Mouse (Mus musculus) C2C12 (cell line): Measurements from ENCODE around the gene Ift140. TPM values are rescaled to one million over a fixed set of nuclear protein-coding genes. Genes with fewer than 3 reads are reported as not detected.

Source experiments
- H3K27me3 ChIP-seq: one replicate; pipeline ENCODE4 v1.6.1; 2011; ENCODE audit not compliant: control insufficient read depth, insufficient read depth, insufficient read length
- H3K36me3 ChIP-seq: one replicate; pipeline ENCODE4 v1.6.1; 2011; ENCODE audit not compliant: control insufficient read depth, insufficient read depth
- H3K4me3 ChIP-seq: one replicate; pipeline ENCODE4 v1.5.1; 2011; ENCODE audit warnings: mild to moderate bottlenecking, control low read depth; ENCODE audit not compliant: poor library complexity, insufficient read depth, severe bottlenecking
- H3K79me2 ChIP-seq: one replicate; pipeline ENCODE4 v1.6.1; 2011; ENCODE audit not compliant: control insufficient read depth, insufficient read depth
- H3K79me3 ChIP-seq: one replicate; pipeline ENCODE4 v1.6.1; 2011; ENCODE audit warnings: low read depth, control low read depth
- H3ac ChIP-seq: one replicate; pipeline ENCODE3; 2011; ENCODE audit warnings: low read depth; ENCODE audit not compliant: control insufficient read depth, insufficient read length
- CEBPB ChIP-seq: IDR thresholded peaks from one replicate; pipeline ENCODE4 v1.6.1; 2011; ENCODE audit warnings: low read depth, mild to moderate bottlenecking, control low read depth, moderate library complexity
- CTCF ChIP-seq: IDR thresholded peaks from one replicate; pipeline ENCODE4 v1.5.1; 2011; ENCODE audit not compliant: control insufficient read depth, insufficient read depth, insufficient read length
- FOSL1 ChIP-seq: IDR thresholded peaks from one replicate; pipeline ENCODE4 v1.8.0; 2011; ENCODE audit warnings: mild to moderate bottlenecking, low read length; ENCODE audit not compliant: poor library complexity, insufficient read depth, severe bottlenecking
- MAX ChIP-seq: IDR thresholded peaks from one replicate; pipeline ENCODE4 v1.6.1; 2011; ENCODE audit warnings: mild to moderate bottlenecking, control low read depth
- MYOD1 ChIP-seq: IDR thresholded peaks from one replicate; pipeline ENCODE4 v1.6.1; 2011; ENCODE audit warnings: low read depth; ENCODE audit not compliant: control insufficient read depth, insufficient read length
- MYOG ChIP-seq: IDR thresholded peaks from one replicate; pipeline ENCODE4 v1.6.1; 2011; ENCODE audit not compliant: control insufficient read depth, insufficient read length; ENCODE audit errors: extremely low read depth
- USF1 ChIP-seq: IDR thresholded peaks from one replicate; pipeline ENCODE4 v1.6.1; 2011; ENCODE audit warnings: low read depth, mild to moderate bottlenecking, control low read depth, moderate library complexity
- polyA plus RNA-seq: library from polyadenylated mRNA; unstranded; fragments of >200 nt; fragmentation: generic; extraction: Trizol; gene quantifications from one replicate; pipeline ENCODE4 v1.2.1, GENCODE M21; 2012; ENCODE audit warnings: missing spikeins

Ift140 gene
- polyA plus RNA-seq, 1 experiment = 7.5 TPM

GRCm38 (mm10) chr17:25077771-25078372 lies 62.0 kb downstream of the Ift140 start:
- H3K79me2 ChIP-seq = no peaks in the 10 kb centered on the region
- TF ChIP-seq CEBPB (no peak), USF1 (no peak), MAX (no peak), FOSL1 (no peak), CTCF (no peak), MYOG (no peak)
- no peaks in the 10 kb centered on the region for H3K27me3 ChIP-seq
- H3K36me3 ChIP-seq = no peaks in the 10 kb centered on the region
- H3ac ChIP-seq = no peak overlapping the region
- H3K4me3 ChIP-seq = no peak overlapping the region
- no peaks in the 10 kb centered on the region for H3K79me3 ChIP-seq

DNA sequence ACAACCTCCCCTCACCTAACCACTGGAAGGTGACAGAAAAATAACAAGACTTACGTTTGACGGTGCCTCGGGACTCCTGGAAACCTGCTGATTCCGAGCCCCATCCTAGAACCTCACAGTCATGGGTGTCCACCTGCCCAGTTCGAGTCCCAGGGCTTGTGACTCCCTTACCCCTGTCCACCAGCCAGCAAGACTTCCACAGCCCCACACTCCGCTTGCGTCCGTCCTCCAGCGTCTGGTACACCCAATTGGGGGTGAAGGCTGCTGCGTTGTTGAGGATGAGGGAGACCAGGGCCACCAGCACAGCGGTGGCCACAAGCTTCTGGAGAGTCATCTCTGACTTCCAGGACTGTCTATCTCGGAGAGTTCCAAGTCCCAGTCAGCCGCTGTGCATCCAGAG lies 64.3 kb downstream of the Ift140 start:
- Histone ChIP-seq H3ac (no peak overlapping the region), H3K4me3 (no peak overlapping the region), H3K27me3 (no peaks in the 10 kb centered on the region), H3K79me2 (no peaks in the 10 kb centered on the region), H3K36me3 (no peaks in the 10 kb centered on the region), H3K79me3 (no peaks in the 10 kb centered on the region)
- TF ChIP-seq CEBPB (no peak), USF1 (no peak), MYOD1 (no peak), FOSL1 (no peak), CTCF (no peak), MAX (no peak)

GRCm38 (mm10) chr17:25080960-25081381 lies 65.1 kb downstream of the Ift140 start:
- H3K79me3 ChIP-seq = no peaks in the 10 kb centered on the region
- H3K36me3 ChIP-seq = no peaks in the 10 kb centered on the region
- H3K79me2 ChIP-seq = no peaks in the 10 kb centered on the region
- H3K27me3 ChIP-seq = no peaks in the 10 kb centered on the region
- H3K4me3 ChIP-seq = no peak overlapping the region
- no peak for TF ChIP-seq CEBPB
- no peak for TF ChIP-seq USF1
- no peak for TF ChIP-seq CTCF
- no peak for TF ChIP-seq MYOD1
- no peak for TF ChIP-seq FOSL1
- no peak for TF ChIP-seq MYOG
- TF ChIP-seq MAX = no peak
- H3ac ChIP-seq = no peak overlapping the region

DNA sequence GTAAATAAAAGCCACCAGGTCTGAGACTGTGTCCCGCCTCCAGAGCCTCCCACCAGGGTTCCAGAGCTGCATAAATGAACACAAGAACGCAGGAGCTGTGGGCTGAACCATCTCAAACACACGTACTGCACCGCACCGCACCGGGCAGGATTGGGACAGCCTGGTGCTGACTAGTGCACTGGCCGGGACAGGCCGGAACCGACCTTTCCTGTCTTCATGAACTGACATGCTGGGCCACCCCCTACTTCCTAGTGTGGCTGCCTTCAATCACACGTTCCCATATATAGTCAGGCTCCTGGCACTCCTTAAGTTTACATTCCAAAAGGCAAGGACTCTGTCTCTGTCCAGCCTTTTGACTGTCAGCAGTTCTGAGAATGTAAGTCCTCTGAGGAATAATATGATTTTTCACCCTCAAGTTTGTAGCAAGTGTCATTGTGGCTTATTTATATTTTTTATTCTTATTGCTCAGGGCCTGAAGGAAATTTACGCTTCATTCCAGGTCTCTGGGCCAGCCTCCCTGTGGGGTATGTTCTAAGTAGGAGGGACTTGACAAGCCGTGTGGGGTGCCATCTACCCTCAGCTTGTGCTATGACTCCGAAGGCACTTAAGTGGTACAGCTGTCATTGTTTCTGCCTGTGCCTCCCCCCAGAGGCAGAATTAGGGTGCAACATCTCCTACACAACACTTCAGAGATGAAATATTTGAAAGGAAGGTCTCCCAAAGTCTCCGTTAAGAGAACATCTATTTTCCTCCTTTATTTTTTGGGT lies 66.4 kb downstream of the Ift140 start:
- Histone ChIP-seq H3ac (no peak overlapping the region), H3K79me2 (no peaks in the 10 kb centered on the region), H3K27me3 (no peaks in the 10 kb centered on the region), H3K4me3 (no peak overlapping the region), H3K36me3 (no peaks in the 10 kb centered on the region), H3K79me3 (no peaks in the 10 kb centered on the region)
- TF ChIP-seq CTCF (no peak), MYOD1 (no peak), FOSL1 (no peak)

- TF ChIP-seq MAX (no peak), CTCF (no peak), USF1 (no peak), CEBPB (no peak), FOSL1 (no peak), MYOD1 (no peak), MYOG (no peak)
- Histone ChIP-seq H3K79me3 (no peaks in the 10 kb centered on the region), H3K27me3 (no peaks in the 10 kb centered on the region), H3K36me3 (no peaks in the 10 kb centered on the region), H3K4me3 (no peak overlapping the region), H3ac (no peak overlapping the region), H3K79me2 (no peaks in the 10 kb centered on the region)
These were observed 67.0 kb downstream of the Ift140 start for GRCm38 (mm10) chr17:25082887-25083286.

- Histone ChIP-seq H3K4me3 (no peak within 1 kb of the TSS), H3K36me3 (no peaks in the 10 kb centered on the region), H3K79me2 (no peaks in the 10 kb centered on the region), H3ac (no peak within 1 kb of the TSS), H3K27me3 (no peaks in the 10 kb centered on the region), H3K79me3 (no peaks in the 10 kb centered on the region)
- TF ChIP-seq FOSL1 = no peak
- no peak for TF ChIP-seq MAX
These were observed 67.6 kb downstream of the Ift140 start, which contains the start of gene Tmem204 for GRCm38 (mm10) chr17:25083444-25083931. Tmem204 (minus strand) TSS chr17:25083591.
